22 mouse cellular contexts compared by ENCODE assay signal in genomic region chr9:61289117-61289516, GRCm38 (mm10).
A peak's percentile ranks its signal among the peaks of the same experiment; 100 is the strongest.
DNase-seq lines count a peak whose midpoint lies in the region; ATAC-seq and TF ChIP-seq lines count a peak whose summit lies in the region.
"Had no signal": no experiment of that assay in that cellular context is flagged by ENCODE, and none has a peak within 500 bp of the region (broad histone marks: within the 10 kb centered on the region; RNA-seq: fewer than 3 reads in every experiment).

No protein-coding gene starts in this region.

- H3K4me1 ChIP-seq in kidney, adult 2 months (ENCODE audit: control insufficient read depth, insufficient read depth, low read length) = peaks cover 15% of the 10 kb centered on the region; the same call in 1 of the 2 replicates
- H3K4me1 ChIP-seq in kidney, embryonic 16.5 days (ENCODE audit: insufficient read depth, low read length) = peaks cover 8% of the 10 kb centered on the region
- H3K4me1 ChIP-seq in thymus, adult 2 months (replicated peaks; ENCODE audit: control insufficient read depth, insufficient read depth, low read length) = peaks cover 9% of the 10 kb centered on the region
- H3K4me1 ChIP-seq in lung, adult 2 months (ENCODE audit: control insufficient read depth, insufficient read depth, low read length) = peaks cover 7% of the 10 kb centered on the region

- H3K9ac ChIP-seq in kidney, embryonic 16.5 days (replicated peaks; ENCODE audit: low read length) = no peak overlapping the region
- H3K9ac ChIP-seq: embryonic facial prominence, embryonic 13.5 days; embryonic facial prominence, embryonic 15.5 days; forebrain, embryonic 12.5 days had no signal

- no peak overlapping the region for H3K4me3 ChIP-seq in kidney, adult 2 months (ENCODE audit: insufficient read depth, low read depth, low read length)
- no peak overlapping the region for H3K4me3 ChIP-seq in kidney, embryonic 16.5 days (ENCODE audit: low read length)
- H3K4me3 ChIP-seq in thymus, adult 2 months (ENCODE audit: control insufficient read depth, insufficient read depth, low read length) = no peak overlapping the region
- no peak overlapping the region for H3K4me3 ChIP-seq in lung, adult 2 months (replicated peaks; ENCODE audit: extremely low read depth, low read depth, low read length)
- H3K4me3 ChIP-seq: embryonic facial prominence, embryonic 13.5 days; embryonic facial prominence, embryonic 15.5 days; erythroblast, embryonic 14.5 days; forebrain, embryonic 10.5 days; forebrain, embryonic 12.5 days had no signal

- no peak for ATAC-seq in kidney, embryonic 16.5 days (ENCODE audit: low FRiP score, low TSS enrichment)
- ATAC-seq: forebrain, embryonic 14.5 days; forebrain, embryonic 16.5 days had no signal

- TF ChIP-seq POLR2A in kidney, adult 2 months (IDR thresholded peaks at IDR 0.05; ENCODE audit: low read depth, low read length) = no peak
- TF ChIP-seq POLR2A in thymus, adult 2 months (IDR thresholded peaks at IDR 0.05; ENCODE audit: control insufficient read depth, extremely low read depth, insufficient read depth, low read length, poor library complexity) = no peak
- no peak for TF ChIP-seq POLR2A in lung, adult 2 months (IDR thresholded peaks at IDR 0.05; ENCODE audit: borderline replicate concordance, extremely low read depth, low read depth, low read length)

- H3K27ac ChIP-seq in kidney, adult 2 months (ENCODE audit: insufficient read depth, low read depth, low read length) = peak overlapping the region; percentile 5; the same call in 1 of the 2 replicates
- H3K27ac ChIP-seq in kidney, embryonic 16.5 days (ENCODE audit: low read length) = no peak overlapping the region
- no peak overlapping the region for H3K27ac ChIP-seq in thymus, adult 2 months (ENCODE audit: control insufficient read depth, insufficient read depth, low read length)
- H3K27ac ChIP-seq: embryonic facial prominence, embryonic 13.5 days; embryonic facial prominence, embryonic 15.5 days; forebrain, embryonic 10.5 days; forebrain, embryonic 12.5 days had no signal

- no peak overlapping the region for H3K4me2 ChIP-seq in kidney, embryonic 16.5 days (replicated peaks; ENCODE audit: low read depth, low read length)
- H3K4me2 ChIP-seq: embryonic facial prominence, embryonic 13.5 days; embryonic facial prominence, embryonic 15.5 days; forebrain, embryonic 12.5 days had no signal

- 0 out of 2 replicates have a peak, but pooled peaks cover 4% of the 10 kb centered on the region for H3K9me3 ChIP-seq in kidney, embryonic 16.5 days (ENCODE audit: low read length)
- H3K9me3 ChIP-seq: embryonic facial prominence, embryonic 13.5 days had no signal

- no peaks in the 10 kb centered on the region for H3K36me3 ChIP-seq in kidney, adult 2 months (ENCODE audit: control insufficient read depth, insufficient read depth, low read length)
- H3K36me3 ChIP-seq in kidney, embryonic 16.5 days (ENCODE audit: insufficient read depth, low read length) = no peaks in the 10 kb centered on the region
- H3K36me3 ChIP-seq in thymus, adult 2 months (ENCODE audit: control insufficient read depth, insufficient read depth, low read length) = no peaks in the 10 kb centered on the region
- H3K36me3 ChIP-seq: embryonic facial prominence, embryonic 13.5 days; embryonic facial prominence, embryonic 15.5 days; forebrain, embryonic 10.5 days had no signal

- WGBS in kidney, adult 2 months = 92% methylated on average over 12 of the region's 12 CpGs
- 69% methylated on average over 12 of the region's 12 CpGs for WGBS in kidney, embryonic 16.5 days
- 63% methylated on average over 12 of the region's 12 CpGs for WGBS in thymus, adult 2 months
- WGBS in lung, adult 2 months = 65% methylated on average over 12 of the region's 12 CpGs

- no peak for DNase-seq in kidney, adult 2 months
- peak; percentile 12 for DNase-seq in thymus, postnatal 0 days (ENCODE audit: low spot score)
- DNase-seq in thymus, adult 2 months = no peak
- DNase-seq in ES-CJ7 (ENCODE audit: low read depth, low spot score) (peak; percentile 59), ZHBTc4 (ENCODE audit: low read depth, low spot score) (peak; percentile 72)
- DNase-seq in lung, adult 2 months = no peak
- DNase-seq in lung, adult 18-20 months = no peak
- DNase-seq: adrenal gland, postnatal 25 days; cerebellum, adult 11 months; cerebellum, adult 18-20 months; cerebellum, adult 8-10 months; cerebellum, adult 9-11 months; cerebellum, postnatal 14 days; cerebellum, postnatal 36 days had no signal

- no peak for TF ChIP-seq CTCF in kidney, adult 2 months (conservative IDR thresholded peaks at IDR 0.05; ENCODE audit: insufficient read depth, insufficient read length, low read depth, low read length)
- TF ChIP-seq CTCF in thymus, adult 2 months (IDR thresholded peaks at IDR 0.05; ENCODE audit: borderline replicate concordance, control insufficient read depth, extremely low read depth, insufficient read depth, low read length, poor library complexity) = no peak
- no peak for TF ChIP-seq CTCF in lung, adult 2 months (IDR thresholded peaks at IDR 0.05; ENCODE audit: insufficient read depth, low read length)

- no peaks in the 10 kb centered on the region for H3K27me3 ChIP-seq in kidney, adult 2 months (replicated peaks; ENCODE audit: control insufficient read depth, insufficient read depth, low read length)
- H3K27me3 ChIP-seq in kidney, embryonic 16.5 days (ENCODE audit: insufficient read depth, low read length) = no peaks in the 10 kb centered on the region
- no peaks in the 10 kb centered on the region for H3K27me3 ChIP-seq in thymus, adult 2 months (ENCODE audit: control insufficient read depth, insufficient read depth, low read length)

Comparison
In these comparisons a context has a peak if more than half of its experiments do, and no peak if none do; other contexts are left out.
1. DNase-seq: peak in thymus, postnatal 0 days (single experiment), ES-CJ7 (single experiment) and ZHBTc4 (single experiment); none in kidney, adult 2 months (single experiment), thymus, adult 2 months (single experiment), lung, adult 2 months (single experiment) and lung, adult 18-20 months (0 of 2).